Mouse (Mus musculus) CH12.LX (cell line): ENCODE measurements around the gene Sept10. TPM values are rescaled to one million over a fixed set of nuclear protein-coding genes. Genes with fewer than 3 reads are reported as not detected.

ENCODE experiments used
- DNase-seq: peaks from one replicate; pipeline ENCODE4 v3.0.0-alpha.2; 2013; ENCODE audit errors: extremely low read depth
- H3K27ac ChIP-seq: 2 replicates; pipeline ENCODE4 v1.5.1; 2012; ENCODE audit warnings: low read depth, mild to moderate bottlenecking, control low read depth, moderate library complexity; ENCODE audit not compliant: insufficient read depth
- H3K27me3 ChIP-seq: replicated peaks from 2 replicates; pipeline ENCODE3; 2012; ENCODE audit warnings: inconsistent platforms
- H3K36me3 ChIP-seq, 2 experiments: replicated peaks in 1 of 2; 2 replicates each; pipeline versions ENCODE3 to v1.6.1; 2012; ENCODE audit warnings: inconsistent platforms in 1 of 2, low read length in 1 of 2, mild to moderate bottlenecking in 1 of 2, mixed read lengths in 1 of 2, moderate library complexity in 1 of 2; ENCODE audit not compliant: control insufficient read depth in 1 of 2, insufficient read depth in 1 of 2
- H3K4me1 ChIP-seq, 2 experiments: 2 replicates each; pipeline ENCODE4 v1.6.1; 2012; ENCODE audit warnings: inconsistent platforms in 1 of 2, moderate library complexity in 1 of 2; ENCODE audit not compliant: insufficient read depth in 2 of 2, control insufficient read depth in 1 of 2
- H3K4me2 ChIP-seq: 2 replicates; pipeline ENCODE4 v1.6.1; 2012; ENCODE audit warnings: low read depth, mild to moderate bottlenecking, control low read depth; ENCODE audit not compliant: poor library complexity, insufficient read depth, severe bottlenecking
- H3K4me3 ChIP-seq, 3 experiments: fragments of 150-350 bp in 1 of 3; sonication (generic) in 1 of 3; replicated peaks in 1 of 3; 2 replicates each; pipeline versions ENCODE3 to v1.5.1; 2011 to 2012; ENCODE audit warnings: low read depth in 2 of 3, low read length in 2 of 3, mild to moderate bottlenecking in 2 of 3, moderate library complexity in 2 of 3, control low read depth in 1 of 3, improper control_type of control experiment in 1 of 3, inconsistent platforms in 1 of 3, mixed read lengths in 1 of 3; ENCODE audit not compliant: poor library complexity in 1 of 3
- H3K79me2 ChIP-seq: replicated peaks from 2 replicates; pipeline ENCODE4 v1.6.1; 2012; ENCODE audit warnings: mild to moderate bottlenecking, moderate library complexity; ENCODE audit not compliant: control insufficient read depth, poor library complexity, insufficient read depth, severe bottlenecking; ENCODE audit errors: extremely low read depth
- H3K9ac ChIP-seq: 2 replicates; pipeline ENCODE4 v1.6.1; 2012; ENCODE audit warnings: low read depth, mild to moderate bottlenecking, control low read depth, moderate library complexity; ENCODE audit not compliant: insufficient read depth
- H3K9me3 ChIP-seq: replicated peaks from 2 replicates; pipeline ENCODE3; 2012; ENCODE audit warnings: low read length, inconsistent platforms, mixed read lengths
- CHD1 ChIP-seq: IDR thresholded peaks from 2 replicates; pipeline ENCODE4 v1.6.1; 2012; ENCODE audit warnings: low read depth, low read length, improper control_type of control experiment, inconsistent platforms
- CHD2 ChIP-seq: IDR thresholded peaks from 2 replicates; pipeline ENCODE4 v1.6.1; 2011; ENCODE audit warnings: low read length, improper control_type of control experiment
- CTCF ChIP-seq, 2 experiments: IDR thresholded peaks in 1 of 2; conservative IDR thresholded peaks in 1 of 2; 2 replicates each; pipeline ENCODE4 v1.5.1; 2011 to 2012; ENCODE audit warnings: low read depth in 2 of 2, low read length in 2 of 2, improper control_type of control experiment in 1 of 2, inconsistent platforms in 1 of 2, mild to moderate bottlenecking in 1 of 2, moderate library complexity in 1 of 2
- E2F4 ChIP-seq: IDR thresholded peaks from 2 replicates; pipeline ENCODE4 v1.6.1; 2011; ENCODE audit warnings: low read depth, low read length, improper control_type of control experiment; ENCODE audit not compliant: insufficient replicate concordance
- ELF1 ChIP-seq: IDR thresholded peaks from 2 replicates; pipeline ENCODE4 v1.6.1; 2014; ENCODE audit warnings: low read depth, mild to moderate bottlenecking, inconsistent platforms, low read length, improper control_type of control experiment
- EP300 ChIP-seq: IDR thresholded peaks from 2 replicates; pipeline ENCODE4 v1.6.1; 2011; ENCODE audit warnings: low read length, improper control_type of control experiment
- ETS1 ChIP-seq: conservative IDR thresholded peaks from 2 replicates; pipeline ENCODE4 v1.6.1; 2012; ENCODE audit warnings: low read depth, mild to moderate bottlenecking, inconsistent platforms, low read length, improper control_type of control experiment, moderate library complexity
- GABPA ChIP-seq: IDR thresholded peaks from 2 replicates; pipeline ENCODE4 v1.6.1; 2012; ENCODE audit warnings: low read depth, low read length, improper control_type of control experiment, inconsistent platforms; ENCODE audit not compliant: insufficient replicate concordance
- HCFC1 ChIP-seq: IDR thresholded peaks from 2 replicates; pipeline ENCODE4 v1.6.1; 2012; ENCODE audit warnings: low read depth, mild to moderate bottlenecking, inconsistent platforms, low read length, improper control_type of control experiment
- IRF4 ChIP-seq: IDR thresholded peaks from 2 replicates; pipeline ENCODE4 v1.6.1; 2014; ENCODE audit warnings: low read depth, mild to moderate bottlenecking, inconsistent platforms, low read length, improper control_type of control experiment
- JUN ChIP-seq: IDR thresholded peaks from 2 replicates; pipeline ENCODE4 v1.6.1; 2011; ENCODE audit warnings: low read depth, mild to moderate bottlenecking, low read length, improper control_type of control experiment, moderate library complexity; ENCODE audit not compliant: insufficient read depth
- JUND ChIP-seq: conservative IDR thresholded peaks from 2 replicates; pipeline ENCODE4 v1.6.1; 2011; ENCODE audit warnings: low read depth, low read length, improper control_type of control experiment
- KAT2A ChIP-seq: IDR thresholded peaks from 2 replicates; pipeline ENCODE4 v1.6.1; 2012; ENCODE audit warnings: low read length, improper control_type of control experiment, inconsistent platforms; ENCODE audit not compliant: insufficient replicate concordance
- MAFK ChIP-seq: IDR thresholded peaks from 2 replicates; pipeline ENCODE4 v1.6.1; 2011; ENCODE audit warnings: low read length, improper control_type of control experiment; ENCODE audit not compliant: insufficient replicate concordance
- MAX ChIP-seq: IDR thresholded peaks from 2 replicates; pipeline ENCODE4 v1.6.1; 2011; ENCODE audit warnings: low read length, improper control_type of control experiment
- MAZ ChIP-seq: IDR thresholded peaks from 2 replicates; pipeline ENCODE4 v1.6.1; 2012; ENCODE audit warnings: low read depth, mild to moderate bottlenecking, inconsistent platforms, low read length, improper control_type of control experiment, moderate library complexity
- MEF2A ChIP-seq: IDR thresholded peaks from 2 replicates; pipeline ENCODE4 v1.6.1; 2014; ENCODE audit warnings: low read depth, mild to moderate bottlenecking, inconsistent platforms, low read length, improper control_type of control experiment, borderline replicate concordance
- MXI1 ChIP-seq: IDR thresholded peaks from 2 replicates; pipeline ENCODE4 v1.6.1; 2011; ENCODE audit warnings: mild to moderate bottlenecking, low read depth, low read length, improper control_type of control experiment
- MYC ChIP-seq: IDR thresholded peaks from 2 replicates; pipeline ENCODE4 v1.6.1; 2011; ENCODE audit warnings: low read depth, mild to moderate bottlenecking, improper control_type of control experiment, low read length
- NELFE ChIP-seq: IDR thresholded peaks from 2 replicates; pipeline ENCODE4 v1.6.1; 2011; ENCODE audit warnings: low read depth, low read length, improper control_type of control experiment
- NRF1 ChIP-seq: IDR thresholded peaks from 2 replicates; pipeline ENCODE4 v1.6.1; 2014; ENCODE audit warnings: low read depth, mild to moderate bottlenecking, inconsistent platforms, low read length, improper control_type of control experiment, moderate library complexity
- PAX5 ChIP-seq: IDR thresholded peaks from 2 replicates; pipeline ENCODE4 v1.6.1; 2012; ENCODE audit warnings: low read length, inconsistent platforms, mixed read lengths
- POLR2A ChIP-seq: IDR thresholded peaks from 2 replicates; pipeline ENCODE4 v1.6.1; 2011; ENCODE audit warnings: low read depth, mild to moderate bottlenecking, improper control_type of control experiment, low read length
- POLR2AphosphoS2 ChIP-seq: IDR thresholded peaks from 2 replicates; pipeline ENCODE4 v1.6.1; 2011; ENCODE audit warnings: low read depth, low read length, improper control_type of control experiment
- RAD21 ChIP-seq: IDR thresholded peaks from 2 replicates; pipeline ENCODE4 v1.6.1; 2011; ENCODE audit warnings: low read depth, mild to moderate bottlenecking, low read length, improper control_type of control experiment, moderate library complexity
- RCOR1 ChIP-seq: conservative IDR thresholded peaks from 2 replicates; pipeline ENCODE4 v1.6.1; 2012; ENCODE audit warnings: low read depth, mild to moderate bottlenecking, inconsistent platforms, low read length, improper control_type of control experiment
- SIN3A ChIP-seq: IDR thresholded peaks from 2 replicates; pipeline ENCODE4 v1.6.1; 2012; ENCODE audit warnings: low read length, improper control_type of control experiment, inconsistent platforms
- SMC3 ChIP-seq: IDR thresholded peaks from 2 replicates; pipeline ENCODE4 v1.6.1; 2011; ENCODE audit warnings: low read depth, low read length, improper control_type of control experiment
- TBP ChIP-seq: conservative IDR thresholded peaks from 2 replicates; pipeline ENCODE4 v1.6.1; 2011; ENCODE audit warnings: low read depth, low read length, improper control_type of control experiment
- TCF12 ChIP-seq: IDR thresholded peaks from 2 replicates; pipeline ENCODE4 v1.6.1; 2014; ENCODE audit warnings: low read depth, mild to moderate bottlenecking, inconsistent platforms, low read length, improper control_type of control experiment
- UBTF ChIP-seq: IDR thresholded peaks from 2 replicates; pipeline ENCODE4 v1.6.1; 2012; ENCODE audit warnings: low read depth, mild to moderate bottlenecking, inconsistent platforms, low read length, improper control_type of control experiment, moderate library complexity
- USF1 ChIP-seq: IDR thresholded peaks from 2 replicates; pipeline ENCODE4 v1.6.1; 2014; ENCODE audit warnings: low read depth, mild to moderate bottlenecking, inconsistent platforms, low read length, improper control_type of control experiment
- USF2 ChIP-seq: conservative IDR thresholded peaks from 2 replicates; pipeline ENCODE4 v1.6.1; 2011; ENCODE audit warnings: low read depth, low read length, improper control_type of control experiment
- ZC3H11A ChIP-seq: IDR thresholded peaks from 2 replicates; pipeline ENCODE4 v1.6.1; 2012; ENCODE audit warnings: low read depth, mild to moderate bottlenecking, inconsistent platforms, low read length, improper control_type of control experiment
- ZKSCAN1 ChIP-seq: IDR thresholded peaks from 2 replicates; pipeline ENCODE4 v1.6.1; 2012; ENCODE audit warnings: low read depth, inconsistent platforms, low read length, improper control_type of control experiment, borderline replicate concordance
- ZMIZ1 ChIP-seq: IDR thresholded peaks from 2 replicates; pipeline ENCODE4 v1.6.1; 2012; ENCODE audit warnings: low read depth, mild to moderate bottlenecking, inconsistent platforms, low read length, improper control_type of control experiment
- ZNF384 ChIP-seq: IDR thresholded peaks from 2 replicates; pipeline ENCODE4 v1.6.1; 2012; ENCODE audit warnings: low read depth, low read length, improper control_type of control experiment, inconsistent platforms
- dilution Hi-C: fragments of 300-500 bp; cut with MboI; formaldehyde crosslinking; loops from 2 replicates; pipeline ENCODE4 v1.14.3; 2020; ENCODE audit warnings: low sequenced_read_pairs; ENCODE audit not compliant: extremely low pct_unique_long_range_greater_than_20kb, extremely low pct_ligation_motif_present
- in situ Hi-C: fragments of 300-500 bp; cut with MboI; formaldehyde crosslinking; loops from 3 replicates; pipeline ENCODE4 v1.14.3; 2019; ENCODE audit warnings: low sequenced_read_pairs, low pct_ligation_motif_present, low pct_unique_long_range_greater_than_20kb, mixed read lengths
- polyA plus RNA-seq: library from polyadenylated mRNA; unstranded; fragments of >175 nt; gene quantifications from 2 replicates; pipeline ENCODE4 v1.2.1, GENCODE M21; 2012; ENCODE audit warnings: low read depth; ENCODE audit not compliant: insufficient read length
- total RNA-seq, 2 experiments: library from RNA; depleted of rRNA; stranded (reverse); fragments of 300-350 nt in 1 of 2; fragments of >200 nt in 1 of 2; gene quantifications; 2 replicates each; pipeline ENCODE4 v1.2.3; 2012 to 2014

The Sept10 gene
- total and polyA plus RNA-seq, 3 experiments = 6.9 to 13.1 (median 10.3) TPM

DNA sequence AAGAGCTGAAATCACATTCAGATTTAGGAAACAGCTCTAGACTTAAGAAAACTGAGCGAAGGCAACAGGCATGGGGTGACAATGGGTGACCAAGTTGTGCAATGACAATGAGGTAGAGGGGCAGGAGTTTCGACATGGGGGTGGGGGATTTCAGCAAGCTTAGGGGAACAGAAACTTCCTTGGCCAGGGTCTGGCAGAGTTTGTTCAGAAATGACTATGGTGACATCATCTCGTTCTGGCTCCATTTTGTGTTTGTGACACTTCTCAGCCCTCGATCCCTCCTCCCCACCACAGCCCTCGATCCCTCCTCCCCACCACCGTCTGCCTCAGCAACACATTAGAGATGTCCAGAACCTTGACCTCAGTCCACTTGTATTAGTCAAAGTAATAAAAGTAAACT lies 14.8 kb upstream of the Sept10 start (continued):
- TF ChIP-seq ZC3H11A = 0 out of 2 replicates have a peak, but pooled peaks have one; percentile 24
- TF ChIP-seq MEF2A = peak; percentile 90
- peak; percentile 66; the same call in 1 of the 2 replicates for TF ChIP-seq TBP
- TF ChIP-seq PAX5 = no peak
- TF ChIP-seq POLR2A = peak; percentile 22; the same call in 1 of the 2 replicates
- peak; percentile 76; the same call in 1 of the 2 replicates for TF ChIP-seq MAFK

- in situ Hi-C loops (no loop called here), dilution Hi-C loops (no loop called here)
- TF ChIP-seq JUND (peak; percentile 65), ZC3H11A (no peak), CHD2 (no peak), POLR2A (no peak), MEF2A (peak; percentile 44; the same call in 1 of the 2 replicates), TCF12 (no peak), NELFE (0 out of 2 replicates have a peak, but pooled peaks have one; percentile 7), USF2 (no peak), NRF1 (no peak), MAFK (no peak), E2F4 (no peak), HCFC1 (no peak), RCOR1 (no peak), ZNF384 (no peak; the same call in 1 of the 2 replicates), UBTF (no peak), MAZ (no peak), SIN3A (no peak), MAX (peak; percentile 79; the same call in 1 of the 2 replicates), CTCF (conservative IDR thresholded peaks at IDR 0.05 in 1 of 2, IDR thresholded peaks at IDR 0.05 in 1 of 2; ENCODE audit: low read depth in 2 of 2, low read length in 2 of 2) (no peak), JUN (no peak), PAX5 (no peak), CHD1 (no peak), TBP (peak; percentile 64; the same call in 1 of the 2 replicates), SMC3 (no peak), KAT2A (no peak), IRF4 (peak; percentile 53; the same call in 1 of the 2 replicates), USF1 (no peak), ZMIZ1 (no peak), ZKSCAN1 (no peak), ELF1 (no peak), MXI1 (peak; percentile 33; the same call in 1 of the 2 replicates), EP300 (peak; percentile 57; the same call in 1 of the 2 replicates), POLR2AphosphoS2 (no peak), RAD21 (no peak), GABPA (no peak), ETS1 (no peak; the same call in 1 of the 2 replicates), MYC (peak; percentile 92)
Observed at GRCm38 (mm10) chr10:59235847-59236246, 14.2 kb upstream of the Sept10 start.

More at GRCm38 (mm10) chr10:59235847-59236246, 14.2 kb upstream of the Sept10 start:
- Histone ChIP-seq H3K27me3 (no peaks in the 10 kb centered on the region), H3K9ac (peak overlapping the region; percentile 85), H3K36me3 (no peaks in the 10 kb centered on the region), H3K79me2 (no peaks in the 10 kb centered on the region), H3K9me3 (peaks cover 9% of the 10 kb centered on the region), H3K4me1 (peaks cover 26 to 55% of the 10 kb centered on the region in 2 experiments), H3K27ac (peak overlapping the region; percentile 97), H3K4me2 (peak overlapping the region; percentile 90), H3K4me3 (peak overlapping the region in 1 of 3 experiments; percentile 7)
- peak; percentile 66 for DNase-seq
